Mouse (Mus musculus) heart, adult 2 months (tissue): Measurements from ENCODE around the gene Brd3.
"Not testable (repeated sequence)": the region's sequence is repeated elsewhere in the genome, so short reads cannot be mapped to it uniquely, and the experiment has no call there.

Experiments
- CTCF ChIP-seq: fragments of 200-600 bp; IDR thresholded peaks from 2 replicates; pipeline ENCODE4 v1.8.1; 2022; ENCODE audit warnings: antibody characterized with exemption, mild to moderate bottlenecking, moderate library complexity
- POLR2A ChIP-seq: fragments of 200-500 bp; IDR thresholded peaks from 2 replicates; pipeline ENCODE4 v1.6.1; 2011; ENCODE audit warnings: mild to moderate bottlenecking, low read depth, low read length, control low read depth; ENCODE audit not compliant: insufficient read depth

- TF ChIP-seq POLR2A, CTCF: not testable (repeated sequence)
Measured at GRCm38 (mm10) chr2:27545517-27545916, 38.1 kb upstream of the Brd3 start.
